Mouse (Mus musculus): ENCODE measurements around the gene Lcor.

DNA sequence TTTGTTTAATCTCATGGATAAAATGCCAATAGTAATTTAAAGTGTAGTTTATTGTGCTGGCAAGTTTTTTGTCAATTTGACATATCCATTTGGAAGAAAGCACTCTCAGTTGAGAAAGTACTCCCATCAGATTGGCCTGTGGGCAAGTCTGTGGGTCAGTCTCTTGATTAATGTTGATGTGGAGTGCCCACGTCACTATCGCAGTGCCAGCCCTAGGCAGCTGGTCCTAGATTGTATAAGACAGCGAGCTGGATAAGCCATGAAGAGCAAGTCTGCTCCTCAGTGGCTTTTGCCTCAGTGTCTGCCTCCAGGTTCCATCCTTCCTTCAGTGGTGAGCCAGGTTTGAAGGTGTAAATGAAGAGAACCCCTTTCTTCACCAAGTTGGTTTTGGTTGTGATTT is 34.6 kb downstream of the Lcor start:
- no peak for TF ChIP-seq CTCF (IDR thresholded peaks at IDR 0.05; ENCODE audit: low read depth)
- no peak for TF ChIP-seq EP300 (IDR thresholded peaks at IDR 0.05; ENCODE audit: low read depth)

Measured in liver, embryonic 14.5 days (tissue).